Mouse (Mus musculus): ENCODE data around the gene Rbm20.
A peak's percentile ranks its signal among the peaks of the same experiment; 100 is the strongest.

Gene Rbm20

GRCm38 (mm10) chr19:53848272-53848995, 171.3 kb downstream of the Rbm20 start:
- no peak for DNase-seq (ENCODE audit: low read depth, low spot score)

- no peak for DNase-seq (ENCODE audit: low read depth, low spot score)
Observed at GRCm38 (mm10) chr19:53850166-53850922, 173.2 kb downstream of the Rbm20 start.

- DNase-seq (ENCODE audit: low read depth, low spot score): no peak
Observed at GRCm38 (mm10) chr19:53851352-53851751, 174.2 kb downstream of the Rbm20 start.

- DNase-seq (ENCODE audit: low read depth, low spot score): no peak
Observed at GRCm38 (mm10) chr19:53851826-53852698, 175.0 kb downstream of the Rbm20 start.

GRCm38 (mm10) chr19:53852699-53853451, 175.8 kb downstream of the Rbm20 start:
- peak; percentile 59 for DNase-seq (ENCODE audit: low read depth, low spot score)

- DNase-seq (ENCODE audit: low read depth, low spot score): no peak
Observed at GRCm38 (mm10) chr19:53854978-53855377, 177.9 kb downstream of the Rbm20 start.

- no peak for DNase-seq (ENCODE audit: low read depth, low spot score)
Observed at GRCm38 (mm10) chr19:53855781-53856180, 178.7 kb downstream of the Rbm20 start.

GRCm38 (mm10) chr19:53856794-53857193, 179.7 kb downstream of the Rbm20 start:
- no peak for DNase-seq (ENCODE audit: low read depth, low spot score)

GRCm38 (mm10) chr19:53857962-53858361, 180.9 kb downstream of the Rbm20 start:
- no peak for DNase-seq (ENCODE audit: low read depth, low spot score)

- no peak for DNase-seq (ENCODE audit: low read depth, low spot score)
Observed at GRCm38 (mm10) chr19:53859149-53859548, 182.0 kb downstream of the Rbm20 start.

- DNase-seq (ENCODE audit: low read depth, low spot score): no peak
Observed at GRCm38 (mm10) chr19:53859593-53859992, 182.5 kb downstream of the Rbm20 start.

- no peak for DNase-seq (ENCODE audit: low read depth, low spot score)
Observed at GRCm38 (mm10) chr19:53861346-53861745, 184.2 kb downstream of the Rbm20 start.

- no peak for DNase-seq (ENCODE audit: low read depth, low spot score)
Observed at GRCm38 (mm10) chr19:53862573-53863246, 185.6 kb downstream of the Rbm20 start.

GRCm38 (mm10) chr19:53867238-53867637, 190.1 kb downstream of the Rbm20 start:
- no peak for DNase-seq (ENCODE audit: low read depth, low spot score)

- no peak for DNase-seq (ENCODE audit: low read depth, low spot score)
Observed at GRCm38 (mm10) chr19:53868125-53868524, 191.0 kb downstream of the Rbm20 start.

GRCm38 (mm10) chr19:53868796-53869195, 191.7 kb downstream of the Rbm20 start:
- DNase-seq (ENCODE audit: low read depth, low spot score): no peak

- DNase-seq (ENCODE audit: low read depth, low spot score): no peak
Observed at GRCm38 (mm10) chr19:53869427-53870385, 192.6 kb downstream of the Rbm20 start.

GRCm38 (mm10) chr19:53870568-53870967, 193.5 kb downstream of the Rbm20 start:
- DNase-seq (ENCODE audit: low read depth, low spot score): no peak

- DNase-seq (ENCODE audit: low read depth, low spot score): no peak
Observed at GRCm38 (mm10) chr19:53871502-53871901, 194.4 kb downstream of the Rbm20 start.
